Mouse (Mus musculus) ovary, postnatal 14 days (tissue): Measurements from ENCODE around the gene Dock9.
"Not testable (repeated sequence)": the region's sequence is repeated elsewhere in the genome, so short reads cannot be mapped to it uniquely, and the experiment has no call there.

Source experiments
- DNase-seq: peaks from one replicate; pipeline ENCODE4 v3.0.0; 2022; ENCODE audit warnings: low spot score

The Dock9 gene

DNA sequence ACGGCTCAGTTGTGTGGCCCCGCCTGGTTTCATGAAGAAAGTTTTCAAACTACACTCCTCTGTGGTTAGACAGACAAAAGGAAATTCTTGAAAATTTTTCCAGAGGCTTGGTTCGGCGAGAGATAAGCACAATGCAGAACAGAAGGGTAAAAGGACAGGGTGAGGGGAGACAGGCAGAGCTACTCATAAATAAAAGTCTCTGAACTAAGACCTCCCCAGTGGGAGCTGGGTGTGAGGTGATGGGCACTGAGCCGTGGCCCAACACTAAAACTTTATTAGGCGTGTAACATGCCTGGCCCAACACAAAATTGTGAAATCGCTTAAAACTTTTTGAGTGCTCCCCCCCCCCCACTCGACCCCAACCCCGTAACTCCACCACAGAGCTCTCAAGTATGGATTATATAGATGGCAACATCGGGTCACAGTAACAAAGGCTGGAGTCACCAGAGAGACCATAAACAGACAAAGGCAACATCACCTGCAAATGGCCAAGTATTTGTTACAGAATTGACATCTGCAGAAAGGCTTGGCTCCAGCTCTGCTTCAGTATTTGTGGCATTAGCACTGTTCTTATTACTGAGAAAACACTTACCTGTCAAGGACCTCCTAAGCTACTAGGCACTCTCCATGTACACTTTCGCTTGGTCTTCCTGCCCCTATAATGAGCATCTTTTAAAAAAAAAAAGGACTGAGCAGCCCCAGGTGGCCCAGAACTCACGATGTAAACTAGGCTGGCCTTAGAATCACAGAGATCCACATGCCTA is 138.4 kb downstream of the Dock9 start:
- DNase-seq = no peak

GRCm38 (mm10) chr14:121658537-121658936 is 139.1 kb downstream of the Dock9 start:
- no peak for DNase-seq

DNA sequence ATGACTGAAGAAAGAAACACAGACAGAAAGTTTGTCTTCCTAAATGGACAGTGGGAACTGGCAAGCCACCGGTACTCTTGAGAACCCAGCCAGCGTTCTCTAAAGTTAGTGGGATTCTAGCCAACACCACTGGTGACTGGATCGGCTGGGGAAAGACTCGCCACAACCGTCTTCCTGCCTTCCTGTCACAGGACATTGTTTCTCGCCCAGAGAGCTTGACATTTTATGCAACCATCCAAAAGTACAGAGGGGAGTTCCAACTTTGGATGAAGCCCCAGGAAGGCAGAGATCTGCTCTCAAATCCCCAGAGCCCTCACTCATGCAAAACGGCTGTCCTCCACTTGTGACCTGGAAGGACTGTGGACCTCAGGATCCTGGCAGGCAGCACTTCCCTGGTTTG is 140.0 kb downstream of the Dock9 start:
- DNase-seq = no peak

- DNase-seq = no peak
Measured at GRCm38 (mm10) chr14:121656912-121657311, 140.7 kb downstream of the Dock9 start.

GRCm38 (mm10) chr14:121654977-121655376 is 142.7 kb downstream of the Dock9 start:
- no peak for DNase-seq

- no peak for DNase-seq
Measured at GRCm38 (mm10) chr14:121654416-121654967, 143.1 kb downstream of the Dock9 start.

GRCm38 (mm10) chr14:121653717-121654116 is 143.9 kb downstream of the Dock9 start:
- no peak for DNase-seq

DNA sequence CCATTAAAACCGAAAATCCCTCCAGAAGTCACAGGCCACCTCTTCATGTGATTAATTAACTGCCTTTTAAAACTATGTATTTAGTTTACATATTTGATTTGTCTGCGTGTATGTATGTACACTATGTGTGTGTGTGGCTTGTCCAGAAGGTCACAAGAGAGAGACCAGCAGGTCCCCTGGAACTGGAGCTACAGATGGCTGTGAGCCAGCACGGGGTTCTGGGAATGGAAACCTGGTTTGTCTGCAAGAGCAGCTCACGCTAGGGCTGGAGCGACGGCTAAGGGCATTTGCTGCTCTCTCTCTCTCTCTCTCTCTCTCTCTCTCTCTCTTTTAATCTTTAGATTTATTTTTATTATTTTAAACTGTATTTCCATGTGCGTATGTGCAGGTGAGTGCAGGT is 144.4 kb downstream of the Dock9 start:
- no peak for DNase-seq

DNA sequence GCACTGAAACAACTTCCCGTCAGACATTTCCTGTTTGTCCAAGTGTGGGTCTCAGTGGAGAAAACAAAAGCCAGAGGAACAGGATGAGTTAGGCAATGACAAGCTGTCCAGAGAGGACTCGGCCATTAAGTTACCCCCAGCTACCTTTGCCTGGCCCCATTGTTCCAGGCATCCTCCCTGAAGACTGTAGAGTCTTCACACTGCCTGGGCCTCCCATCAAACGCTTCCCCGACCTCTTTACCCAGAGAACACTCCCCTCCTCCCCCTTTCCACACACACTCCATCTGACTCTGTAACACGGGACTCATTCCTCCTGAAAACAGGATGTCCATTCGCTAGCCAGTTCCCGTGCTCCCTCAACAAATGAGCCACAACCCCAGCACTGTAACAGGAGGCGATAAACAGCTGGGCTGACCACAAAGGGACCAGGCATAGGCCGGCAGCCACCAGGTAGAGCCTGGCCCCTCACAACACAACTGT is 149.0 kb downstream of the Dock9 start:
- DNase-seq = no peak

DNA sequence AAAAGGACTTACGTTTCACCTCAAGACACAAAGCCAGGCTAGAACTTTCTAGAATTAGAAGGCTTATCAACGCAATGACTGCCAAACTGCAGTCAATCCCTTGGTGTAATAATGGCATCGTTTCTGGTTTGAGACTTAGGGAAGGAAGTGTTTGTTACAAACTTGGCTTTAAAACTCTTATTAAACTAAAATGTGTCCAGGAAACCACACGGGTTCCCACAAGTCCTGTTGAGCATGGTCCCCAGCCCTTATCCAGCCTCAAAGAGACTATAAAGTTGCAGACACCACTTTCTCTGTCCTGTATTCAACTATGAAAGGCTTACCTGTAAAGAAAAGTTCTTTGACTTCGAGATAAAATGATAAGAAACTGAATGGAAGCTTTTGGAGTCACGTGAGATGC is 149.9 kb downstream of the Dock9 start:
- no peak for DNase-seq

DNA sequence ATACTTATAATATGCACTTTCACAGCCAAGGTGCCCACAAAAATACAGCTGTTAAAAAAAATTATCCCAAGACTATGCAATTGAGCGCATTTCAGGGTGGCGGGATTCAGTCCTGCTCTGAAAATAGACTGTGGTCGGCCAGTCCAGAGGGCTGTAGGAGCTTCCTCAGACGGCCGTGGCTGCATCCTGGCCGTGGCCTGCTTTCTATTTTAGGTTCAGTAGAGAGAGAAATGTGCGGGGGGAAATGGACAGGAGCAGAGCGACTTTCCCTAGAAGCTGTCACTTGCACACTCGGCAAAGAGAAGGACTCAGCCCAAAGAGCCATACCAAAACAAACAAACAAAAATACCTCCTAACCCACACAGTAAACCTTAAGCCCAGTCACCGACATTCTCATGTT is 151.0 kb downstream of the Dock9 start:
- no peak for DNase-seq

DNA sequence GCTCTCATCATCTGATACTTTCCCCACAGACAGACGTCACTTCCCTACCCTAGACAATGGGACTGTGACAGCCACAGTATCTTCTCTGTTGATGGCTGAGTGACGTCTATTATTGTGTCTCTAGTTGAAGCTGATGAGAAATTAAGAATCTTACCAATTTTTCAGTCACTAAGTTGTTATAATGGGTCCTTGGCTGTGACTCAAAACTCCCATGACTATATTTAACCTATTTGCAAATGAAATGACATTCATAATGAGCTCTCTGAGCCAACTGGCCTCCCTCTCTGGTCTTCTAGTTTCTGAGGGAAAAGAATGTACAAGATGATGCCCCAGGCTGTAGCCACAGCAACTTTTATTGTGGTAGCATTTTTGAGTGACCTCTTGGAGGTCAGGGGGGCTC is 153.3 kb downstream of the Dock9 start:
- no peak for DNase-seq

- no peak for DNase-seq
Measured at GRCm38 (mm10) chr14:121641271-121641670, 156.4 kb downstream of the Dock9 start.

DNA sequence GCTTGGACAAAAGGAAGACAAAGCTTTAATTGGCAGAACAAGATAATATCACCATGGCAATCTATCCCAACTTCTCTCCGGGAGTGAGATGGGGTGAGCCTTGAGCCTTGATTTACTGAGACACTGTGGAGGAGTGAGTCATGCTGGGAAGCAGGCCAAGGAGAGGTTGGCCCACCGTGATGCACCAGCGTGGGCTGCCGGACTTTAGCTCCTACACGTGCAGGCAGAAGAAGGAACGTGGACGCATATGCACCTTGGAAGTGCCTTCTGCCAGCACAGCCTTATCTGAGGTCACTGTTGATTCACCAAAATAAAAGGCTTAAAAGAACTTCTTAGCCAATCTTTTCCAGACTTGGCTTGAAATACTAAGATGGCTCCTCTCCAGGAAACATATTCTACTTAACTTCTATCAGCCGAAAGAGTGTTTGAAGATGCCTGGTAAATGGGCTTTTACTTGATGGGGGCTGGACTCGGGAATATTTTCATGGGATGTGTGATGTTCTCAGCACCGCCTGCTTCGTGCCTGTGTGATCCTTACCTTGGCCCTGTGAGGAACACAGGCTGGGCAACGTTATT is 160.6 kb downstream of the Dock9 start:
- DNase-seq = peak; percentile 47

- DNase-seq = no peak
Measured at GRCm38 (mm10) chr14:121634736-121635430, 162.8 kb downstream of the Dock9 start.

- no peak for DNase-seq
Measured at GRCm38 (mm10) chr14:121634093-121634735, 163.4 kb downstream of the Dock9 start.

GRCm38 (mm10) chr14:121631934-121632333 is 165.7 kb downstream of the Dock9 start:
- no peak for DNase-seq

GRCm38 (mm10) chr14:121626741-121627140 is 170.9 kb downstream of the Dock9 start:
- DNase-seq = no peak

- not testable (repeated sequence) for DNase-seq
Measured at GRCm38 (mm10) chr14:121623996-121624542, 173.6 kb downstream of the Dock9 start.

DNA sequence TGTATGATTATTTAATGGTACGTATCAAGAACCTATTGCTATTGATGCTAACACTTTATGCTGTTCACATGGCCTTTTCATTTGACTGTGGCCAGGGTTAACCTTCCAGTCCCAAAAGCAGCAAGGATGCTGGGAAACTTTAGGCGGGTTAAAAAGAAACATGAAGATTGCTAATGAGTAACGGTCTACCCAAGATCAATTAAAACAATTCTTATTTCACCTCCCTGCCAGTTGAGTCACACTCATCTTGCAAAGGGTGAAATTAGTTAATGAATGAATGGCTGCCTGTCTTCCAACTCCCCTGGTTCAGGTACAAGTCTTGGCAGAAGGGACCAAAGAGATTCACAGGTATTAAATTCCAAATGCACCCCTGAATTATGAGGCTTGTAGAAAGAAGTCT is 175.8 kb downstream of the Dock9 start:
- no peak for DNase-seq

- DNase-seq = no peak
Measured at GRCm38 (mm10) chr14:121620567-121620966, 177.1 kb downstream of the Dock9 start.

- DNase-seq = no peak
Measured at GRCm38 (mm10) chr14:121620157-121620556, 177.5 kb downstream of the Dock9 start.
